ENCODE assay signal across 8 mouse cellular contexts in the genomic region with DNA sequence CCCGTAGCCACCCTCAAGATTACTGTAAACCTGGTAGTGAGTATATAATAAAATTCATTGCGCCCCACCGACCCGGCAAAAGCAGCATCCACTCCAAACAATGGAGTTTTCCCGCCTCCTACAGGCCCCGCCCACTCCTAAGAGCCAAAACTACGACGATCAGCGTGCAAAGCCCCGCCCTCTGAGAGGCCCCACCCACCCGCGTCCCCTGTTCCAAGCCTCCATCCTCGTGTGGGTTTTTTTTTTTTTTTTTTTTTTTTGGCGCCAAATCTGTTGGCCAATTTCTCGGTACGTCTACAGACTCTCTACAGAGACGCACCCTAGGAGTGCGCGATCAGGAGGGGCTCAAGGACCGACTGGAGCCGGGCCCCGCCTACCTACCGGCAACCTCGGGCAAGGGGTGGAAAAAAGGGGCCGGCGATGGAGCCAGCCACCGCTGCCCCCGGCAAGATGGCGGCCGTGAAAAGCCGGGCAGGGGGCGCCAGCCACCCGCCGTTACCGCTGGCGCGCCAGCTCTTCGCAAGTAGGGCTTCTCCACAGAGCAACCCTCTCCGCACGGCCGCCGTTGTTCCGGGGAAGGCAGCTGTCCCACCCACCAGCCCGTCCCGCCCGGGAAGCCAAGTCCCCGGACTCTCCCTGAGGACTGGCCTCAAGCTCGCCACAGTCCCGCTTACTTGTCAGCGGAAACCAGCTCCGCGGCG. TPM values are rescaled to one million over a fixed set of nuclear protein-coding genes. Genes with fewer than 3 reads are reported as not detected.
DNase-seq lines count a peak whose midpoint lies in the region; ATAC-seq lines count a peak whose summit lies in the region.

No protein-coding gene starts in this region.

- no peaks in the 10 kb centered on the region for H3K9me3 ChIP-seq in hindbrain, embryonic 12.5 days (replicated peaks)

- peak overlapping the region; percentile 94 for H3K27ac ChIP-seq in hindbrain, embryonic 12.5 days

- peak; percentile 81 for ATAC-seq in hindbrain, embryonic 12.5 days (ENCODE audit: low FRiP score)

- H3K4me1 ChIP-seq in hindbrain, embryonic 12.5 days, result peaks cover 15% of the 10 kb centered on the region

- no peaks in the 10 kb centered on the region for H3K27me3 ChIP-seq in hindbrain, embryonic 12.5 days

- peak overlapping the region; percentile 85 for H3K9ac ChIP-seq in hindbrain, embryonic 12.5 days

- H3K4me2 ChIP-seq in hindbrain, embryonic 12.5 days (replicated peaks), result peak overlapping the region; percentile 67

- H3K4me3 ChIP-seq in hindbrain, embryonic 12.5 days, result peak overlapping the region; percentile 88

- peaks cover 6% of the 10 kb centered on the region for H3K36me3 ChIP-seq in hindbrain, embryonic 12.5 days

- WGBS in hindbrain, embryonic 12.5 days, result under 1% methylated on average over 46 of the region's 53 CpGs

- peak; percentile 70 for DNase-seq in T-cell, adult 2 months (ENCODE audit: low spot score)
- DNase-seq in cerebellum, postnatal 10 days, result peak; percentile 91 to 93
- DNase-seq in frontal cortex, postnatal 10 days (ENCODE audit: low spot score in 2 of 2), result peak; percentile 42 to 65
- peak; percentile 58 to 60 for DNase-seq in layer of hippocampus, postnatal 36 days
- DNase-seq in lung, postnatal 36 days, result peak; percentile 86
- DNase-seq in retina, postnatal 1 day, result peak; percentile 95
- peak; percentile 89 for DNase-seq in thymus, postnatal 4 days

RNA-seq across cellular contexts. Expression of a gene that starts 0.9 kb away (rescaled TPM):
- 183 and 186 TPM in 2 replicates for polyA plus RNA-seq in hindbrain, embryonic 12.5 days (2016; fragmentation: Nextera tagmentation; extraction: Ambion mirVana)
- 10 to 100 TPM; 34.5 to 35.9 TPM for total RNA-seq in layer of hippocampus, postnatal 36 days (2021)

RNA-seq across cellular contexts. Expression of a gene that starts 24.7 kb away (rescaled TPM):
- polyA plus RNA-seq in hindbrain, embryonic 12.5 days (2016; fragmentation: Nextera tagmentation; extraction: Ambion mirVana), result 566 and 569 TPM in 2 replicates
- total RNA-seq in layer of hippocampus, postnatal 36 days (2021), result 100 to 1,000 TPM; 372 to 396 TPM

RNA-seq across cellular contexts. Expression of a gene that starts 30.4 kb away (rescaled TPM):
- polyA plus RNA-seq in hindbrain, embryonic 12.5 days (2016; fragmentation: Nextera tagmentation; extraction: Ambion mirVana), result 3.8 and 4.8 TPM in 2 replicates
- total RNA-seq in layer of hippocampus, postnatal 36 days (2021), result 1 to 10 TPM; 4.0 to 4.3 TPM

RNA-seq across cellular contexts. Expression of a gene that starts 58.5 kb away (rescaled TPM):
- polyA plus RNA-seq in hindbrain, embryonic 12.5 days (2016; fragmentation: Nextera tagmentation; extraction: Ambion mirVana), result 731 and 767 TPM in 2 replicates
- 100 to 1,000 TPM; 148 to 168 TPM for total RNA-seq in layer of hippocampus, postnatal 36 days (2021)

Comparison
In these comparisons a context has a peak if more than half of its experiments do, and no peak if none do; other contexts are left out.
1. Peak in every context shown above with its lines: DNase-seq, ATAC-seq, H3K4me3 ChIP-seq and H3K27ac ChIP-seq.